Mouse (Mus musculus) liver, postnatal 0 days (tissue): Measurements from ENCODE around the gene Tmem184b.

Experiments used
- CTCF ChIP-seq: sonication (generic); IDR thresholded peaks from 2 replicates; pipeline ENCODE4 v1.5.1; 2016; ENCODE audit warnings: antibody characterized with exemption, low read depth
- EP300 ChIP-seq: IDR thresholded peaks from 2 replicates; pipeline ENCODE4 v1.6.1; 2016; ENCODE audit warnings: antibody characterized with exemption, low read depth, mild to moderate bottlenecking

GRCm38 (mm10) chr15:79378608-79379007 is 24.8 kb downstream of the Tmem184b start:
- TF ChIP-seq CTCF: no peak
- TF ChIP-seq EP300: no peak
